Mouse (Mus musculus) NIH3T3 (cell line): ENCODE results near the gene Bcdin3d.
A peak's percentile ranks its signal among the peaks of the same experiment; 100 is the strongest.

ENCODE experiments used
- DNase-seq: peaks from one replicate; pipeline ENCODE4 v3.0.0-alpha.2; 2012; ENCODE audit warnings: low read depth

Bcdin3d gene

DNA sequence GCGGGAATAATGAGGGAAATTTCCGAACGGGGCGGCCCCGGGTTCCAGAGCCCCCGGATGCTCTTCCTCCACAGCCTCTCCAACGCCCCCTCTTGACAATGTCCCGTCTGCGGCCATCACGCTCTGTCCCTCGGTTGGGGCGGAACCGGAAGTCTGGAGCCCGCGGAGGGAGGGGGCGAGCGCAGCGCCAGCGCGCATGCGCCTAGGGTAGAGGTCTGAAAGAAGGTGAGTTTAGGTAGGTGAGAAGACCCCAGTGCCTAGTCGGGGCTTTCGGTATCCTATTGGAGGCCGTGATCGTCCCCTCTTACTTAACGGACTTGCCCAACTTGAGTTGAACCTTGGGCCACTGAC is at the start of gene Bcdin3d:
Bcdin3d (minus strand) TSS at position 155 of the 351 bp plus-strand sequence.
- DNase-seq, result peak; percentile 93

DNA sequence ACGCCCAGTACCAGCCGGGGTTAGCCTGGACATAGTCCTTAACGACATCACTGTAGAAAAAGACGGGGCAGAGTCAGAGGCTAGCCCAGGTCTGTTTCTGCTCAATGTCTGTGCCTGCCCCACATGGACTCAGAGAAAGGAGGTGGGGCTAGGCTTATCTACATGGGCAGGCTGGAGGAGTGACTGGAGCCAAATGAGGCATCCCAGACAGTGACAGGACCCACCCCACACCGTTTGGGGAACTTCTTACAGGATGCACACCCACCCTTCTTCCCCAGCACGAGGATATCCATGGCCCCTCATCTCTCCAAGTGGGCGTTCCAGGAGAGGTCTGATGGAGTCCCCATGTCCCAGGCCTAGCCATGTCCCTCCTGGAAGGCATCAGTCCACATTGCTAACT is 45.8 kb upstream of the Bcdin3d start:
- DNase-seq, result no peak

DNA sequence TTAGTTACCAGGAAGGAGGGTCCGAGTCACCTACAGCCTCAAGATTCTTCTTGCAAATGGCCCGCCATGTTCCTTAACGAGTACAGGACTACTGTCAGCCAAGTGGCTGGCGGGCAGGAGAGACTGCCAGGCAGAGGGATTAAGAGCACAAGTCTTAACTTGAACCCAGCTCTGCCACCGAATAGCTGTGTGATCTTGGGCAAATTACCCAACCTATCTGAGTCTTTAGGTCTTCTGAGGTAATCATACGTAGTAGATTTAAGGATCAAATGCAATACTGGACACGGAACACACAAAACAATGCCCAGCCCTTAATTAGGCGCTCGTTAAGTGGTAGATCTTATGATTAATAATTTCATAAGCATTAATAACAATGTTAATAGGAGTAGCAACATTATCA is 45.1 kb upstream of the Bcdin3d start:
- DNase-seq, result no peak

DNA sequence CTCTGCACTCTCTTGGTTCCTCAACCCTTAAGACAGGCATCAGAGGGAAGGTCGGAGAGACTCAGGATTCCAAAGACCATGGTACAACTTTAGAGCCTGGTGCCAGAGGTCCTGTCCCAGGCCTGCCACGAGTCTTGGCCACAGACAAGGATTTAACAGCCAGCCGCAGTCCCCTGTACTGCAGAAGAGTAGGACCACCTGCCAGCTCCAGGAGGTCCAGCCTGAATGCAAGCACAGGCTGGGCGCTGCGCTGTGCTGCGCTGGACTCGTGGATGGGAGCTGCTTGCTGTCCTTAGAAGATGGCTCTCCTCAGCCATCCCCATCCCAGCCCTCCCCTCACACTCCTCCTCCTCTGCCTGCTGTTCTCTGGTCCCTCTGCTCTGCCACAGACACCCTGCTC is 43.2 kb upstream of the Bcdin3d start:
- no peak for DNase-seq

DNA sequence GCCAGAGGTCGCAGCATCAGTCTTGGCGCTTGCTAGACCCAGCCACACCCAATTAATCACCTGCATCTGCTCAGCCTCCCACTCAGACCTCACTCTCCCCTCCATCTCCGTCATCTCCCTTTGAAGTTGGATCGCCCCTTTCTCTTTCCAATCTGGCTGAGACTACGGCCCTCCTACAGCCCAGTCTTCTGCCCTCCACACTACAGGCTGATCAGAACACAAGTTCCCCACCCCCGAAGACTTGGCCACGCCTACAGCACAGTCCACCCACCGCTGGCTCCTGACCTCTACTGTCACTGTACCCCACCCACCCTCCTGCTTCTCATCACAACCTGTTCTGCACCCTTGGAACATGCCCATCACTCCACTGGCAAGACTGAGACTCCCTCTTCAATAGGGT is 42.2 kb upstream of the Bcdin3d start:
- no peak for DNase-seq

DNA sequence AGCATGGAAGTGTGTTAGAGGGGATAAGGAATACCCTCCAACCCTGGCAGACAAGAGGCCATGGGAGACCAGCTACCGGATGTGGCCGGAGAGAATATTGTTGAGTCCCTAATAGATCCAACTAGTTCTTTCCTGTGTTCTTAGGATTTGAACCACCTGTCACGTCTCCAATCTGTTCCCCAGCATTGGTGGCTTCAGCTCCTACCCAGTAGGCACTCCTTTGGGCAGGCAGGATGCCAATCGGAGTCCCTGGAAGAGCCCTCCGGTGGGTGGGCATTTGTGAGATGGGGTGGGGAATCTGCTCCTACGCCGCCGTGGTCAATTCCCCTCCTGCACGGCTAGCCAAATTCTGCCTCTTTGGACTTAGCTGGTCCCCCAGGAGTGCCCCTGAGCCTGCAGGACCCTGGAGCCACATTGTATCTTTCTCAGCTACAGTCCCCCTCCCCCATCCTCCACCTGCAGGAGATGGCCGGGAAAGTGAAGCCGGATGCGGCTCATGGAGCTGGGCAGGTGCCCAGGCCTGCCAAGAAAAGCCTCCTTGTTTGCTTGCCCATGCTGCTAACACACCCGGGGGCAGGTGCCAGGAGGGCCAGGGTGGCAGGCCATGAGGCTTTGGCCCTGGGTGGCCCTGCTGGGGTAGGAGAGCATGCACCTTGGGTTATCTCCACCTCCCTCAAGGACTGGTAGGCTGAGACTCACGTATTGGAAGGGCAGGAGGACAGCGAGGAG is 37.4 kb upstream of the Bcdin3d start:
- no peak for DNase-seq

DNA sequence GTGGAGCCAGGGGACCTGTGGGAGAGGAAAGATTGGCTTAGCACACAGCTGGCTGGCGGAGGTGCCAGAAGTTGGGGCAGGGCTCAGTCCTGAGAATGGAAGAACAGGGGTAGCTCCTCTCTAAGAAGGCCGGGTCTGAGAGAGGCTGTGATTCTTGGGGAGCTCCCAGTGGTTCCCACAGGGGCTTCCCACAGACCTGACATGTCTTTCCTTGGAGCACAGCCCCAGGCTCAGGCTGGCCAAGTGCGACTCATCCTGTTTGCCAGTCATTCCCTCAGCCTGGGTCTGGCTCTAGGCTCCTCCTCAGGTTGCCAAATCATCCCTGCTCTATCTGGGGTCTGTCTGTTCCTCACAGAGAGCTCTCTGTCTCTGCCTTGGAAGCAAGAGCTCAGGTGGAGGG is 36.1 kb upstream of the Bcdin3d start:
- peak; percentile 87 for DNase-seq

DNA sequence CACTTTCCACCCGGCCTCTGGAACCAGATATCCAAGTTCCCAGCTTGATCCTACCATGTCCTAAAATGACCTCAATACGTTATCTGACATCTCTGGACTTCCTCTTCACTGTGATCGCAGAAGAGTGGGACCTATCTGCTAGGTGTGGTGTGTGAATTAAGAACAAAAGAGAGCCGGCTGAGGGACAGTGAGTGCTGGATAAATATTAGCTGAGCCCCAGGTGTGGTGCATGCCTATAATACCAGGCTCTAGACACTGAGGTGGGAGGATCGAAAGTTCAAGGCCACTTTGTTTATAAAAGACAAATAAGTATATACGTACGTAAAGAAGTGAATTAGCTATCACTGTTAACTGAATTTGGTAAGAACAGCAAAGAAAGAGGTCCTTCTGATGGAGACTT is 35.3 kb upstream of the Bcdin3d start:
- no peak for DNase-seq

DNA sequence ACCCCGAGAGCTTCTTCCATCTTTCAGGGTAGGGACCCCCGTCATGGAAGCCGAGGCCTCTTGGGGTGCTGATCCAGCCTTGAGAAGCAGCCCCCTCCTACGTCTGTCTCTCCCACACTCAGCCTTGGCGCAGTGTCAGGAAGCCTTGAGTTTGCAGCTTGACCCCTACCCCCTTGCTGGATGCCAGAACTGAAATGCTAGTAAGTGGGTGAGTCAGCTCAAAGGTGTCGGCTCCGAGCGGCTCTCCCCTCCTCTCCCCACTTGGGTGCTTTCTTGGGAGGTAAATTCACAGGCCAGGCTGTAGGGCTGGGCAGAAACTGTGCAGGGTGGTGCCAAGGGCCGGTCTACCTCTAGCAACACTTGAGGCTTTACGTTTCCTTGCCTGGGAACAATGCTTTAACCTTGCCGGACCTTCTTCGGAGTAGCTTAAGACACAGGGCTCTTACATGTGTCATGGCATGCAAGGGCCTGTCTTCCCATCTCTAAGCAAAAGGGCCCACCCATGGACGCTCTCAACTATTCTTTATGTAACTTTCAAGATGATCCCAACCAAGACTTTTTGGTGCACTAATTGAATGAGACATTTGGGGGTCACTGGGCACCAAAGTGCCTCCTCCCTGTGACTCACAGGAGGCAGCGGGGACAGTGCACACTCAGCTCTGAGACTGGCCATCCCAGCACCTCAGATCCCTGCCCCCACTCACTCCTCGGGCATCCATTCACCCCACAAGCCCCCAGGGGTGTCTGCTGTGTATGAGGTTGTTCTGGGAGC is 31.0 kb upstream of the Bcdin3d start:
- peak; percentile 92 for DNase-seq

DNA sequence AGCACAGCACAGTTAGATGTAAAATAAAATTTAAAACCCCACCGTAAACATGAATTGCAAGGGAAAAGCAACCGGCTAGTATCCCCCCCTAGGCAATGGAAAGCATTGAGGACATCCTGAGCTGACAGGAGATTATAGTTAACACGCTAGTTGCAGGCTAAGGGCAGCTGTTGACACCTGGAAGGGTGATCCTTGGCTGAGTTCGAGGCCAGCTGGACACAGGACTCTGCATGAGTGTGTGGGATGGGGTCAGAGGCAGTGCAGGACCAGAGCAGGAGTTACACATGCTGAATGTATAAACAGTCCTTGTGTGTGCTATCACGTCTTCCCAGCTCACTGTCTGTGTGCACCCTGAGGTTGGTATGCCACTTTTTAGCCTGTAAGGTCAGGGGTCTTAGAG is 28.7 kb upstream of the Bcdin3d start:
- no peak for DNase-seq

DNA sequence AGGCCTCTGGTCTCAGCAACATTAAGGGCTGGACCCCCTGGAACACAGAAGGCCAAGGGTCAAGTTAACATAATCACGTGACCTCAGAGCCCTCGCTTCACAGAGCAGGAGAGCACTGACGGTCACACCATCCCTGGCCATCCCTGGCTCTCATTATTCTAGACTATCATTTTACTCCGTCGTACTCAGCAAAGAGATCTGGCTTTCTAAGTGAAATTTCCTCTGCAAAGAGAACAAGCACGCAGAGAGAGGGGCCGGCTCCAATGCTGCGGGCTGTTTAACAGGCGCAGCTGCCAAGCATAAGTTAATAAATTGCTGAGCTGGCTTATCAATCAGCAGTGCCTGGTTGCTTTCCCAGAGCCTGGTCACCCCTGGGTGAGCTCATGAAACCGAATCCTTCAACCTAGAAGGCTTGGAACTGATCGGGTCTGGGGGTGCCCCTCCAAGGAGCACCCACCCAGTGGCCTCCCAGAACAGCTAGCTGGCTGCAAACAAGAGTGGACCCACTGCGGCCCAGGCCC is 27.8 kb upstream of the Bcdin3d start:
- no peak for DNase-seq

DNA sequence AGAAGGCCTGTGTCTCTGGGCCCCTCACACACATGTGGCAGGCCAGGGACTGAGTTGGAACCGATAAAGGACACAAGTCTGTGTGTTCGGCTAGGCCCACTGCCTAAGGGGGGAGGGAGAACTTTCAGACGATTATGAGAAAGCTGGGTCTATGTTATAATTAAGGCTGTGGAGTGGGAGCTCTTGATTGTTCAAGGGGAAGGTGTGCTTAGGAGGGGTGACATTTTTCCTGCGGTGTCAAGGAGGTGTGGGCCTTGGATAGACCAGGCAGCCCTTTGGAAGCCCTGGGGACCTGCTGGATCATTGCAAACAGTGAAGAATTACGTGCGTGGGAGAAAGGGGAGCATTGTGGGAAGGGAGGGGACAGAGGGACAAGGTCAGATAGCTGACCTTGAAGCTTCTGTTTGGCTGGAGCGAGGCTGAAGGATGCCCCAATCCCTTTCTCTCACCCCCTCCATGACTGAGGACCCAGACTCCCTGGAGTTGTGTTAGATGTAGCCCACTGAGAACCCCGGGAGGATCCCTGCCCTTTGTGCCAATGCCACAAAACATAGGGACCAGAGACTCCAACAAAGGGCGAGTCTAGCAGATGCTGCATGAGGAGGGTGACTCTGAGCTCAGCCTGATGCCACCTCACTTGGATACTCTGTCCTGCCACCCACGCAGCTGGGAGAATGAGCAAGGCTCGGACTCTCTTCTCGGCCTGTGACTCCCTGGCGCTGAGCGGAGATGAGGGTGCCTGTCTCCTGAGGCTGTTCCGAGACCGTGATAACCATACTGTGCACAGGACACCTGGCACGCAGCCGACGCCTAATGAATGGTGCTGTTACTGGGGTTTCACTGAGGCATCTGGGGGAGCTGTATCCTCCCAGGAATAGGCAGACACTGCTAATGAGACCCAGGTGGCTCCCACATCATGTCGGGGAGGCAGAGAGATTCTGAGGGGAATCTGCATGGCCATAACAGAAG is 27.0 kb upstream of the Bcdin3d start:
- no peak for DNase-seq

DNA sequence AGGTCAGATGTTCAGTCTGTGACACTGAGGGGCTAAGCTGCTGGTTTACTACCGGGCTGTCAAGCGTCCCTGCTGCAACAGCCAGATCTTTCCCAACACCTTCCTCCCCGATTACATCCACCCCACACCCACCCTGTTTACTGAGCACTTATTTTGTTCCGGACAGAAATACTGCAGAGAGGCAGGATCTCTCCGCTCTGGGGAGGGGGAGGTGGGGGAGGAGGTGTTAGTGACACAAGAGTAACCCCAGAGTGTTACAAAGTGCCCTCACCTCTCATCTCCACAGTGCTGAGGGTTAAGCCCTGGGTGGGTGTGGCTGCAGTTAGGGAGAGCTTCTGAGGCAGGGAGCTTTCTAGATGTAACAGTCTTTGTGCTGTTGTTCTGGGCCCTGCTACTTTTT is 25.8 kb upstream of the Bcdin3d start:
- no peak for DNase-seq

DNA sequence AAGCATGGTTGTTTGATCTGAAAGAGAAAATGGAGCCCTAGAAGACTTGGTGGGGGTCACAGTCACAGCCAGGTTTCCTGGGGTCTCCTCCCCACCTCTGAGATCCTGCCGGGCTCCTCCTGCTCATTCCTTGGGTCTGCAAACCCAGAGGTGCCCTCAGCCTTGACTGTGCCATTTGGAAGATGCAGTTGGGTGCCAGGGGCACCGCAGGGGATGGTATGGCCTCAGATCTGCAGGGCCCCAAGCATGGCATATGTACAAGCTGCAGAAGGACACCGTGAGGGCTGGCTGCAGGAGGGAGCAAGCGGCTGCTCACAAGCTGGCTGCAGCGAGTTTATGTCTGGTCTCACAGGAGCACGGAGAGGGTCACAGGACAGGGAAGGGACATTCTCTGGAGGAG is 25.2 kb upstream of the Bcdin3d start:
- DNase-seq, result no peak

DNA sequence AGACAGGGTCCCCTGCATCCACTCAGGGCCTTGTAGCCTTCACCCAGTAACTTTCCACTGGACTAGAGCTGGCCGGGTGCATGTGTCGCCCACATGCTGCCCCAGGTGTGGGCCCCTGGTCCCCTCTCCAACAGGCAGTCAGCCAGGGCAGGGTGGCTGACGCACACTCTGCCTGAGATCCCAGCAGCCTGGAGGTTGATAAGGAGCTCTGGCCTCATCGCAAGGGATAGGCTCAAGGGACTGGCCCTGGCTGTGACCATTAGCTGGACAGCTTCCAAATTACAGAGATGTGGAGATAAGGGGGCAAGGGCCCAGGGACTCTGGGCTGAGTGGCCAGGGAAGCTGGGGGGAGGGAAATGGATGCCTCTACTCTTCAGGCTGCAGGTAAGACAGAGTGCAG is 24.3 kb upstream of the Bcdin3d start:
- DNase-seq, result peak; percentile 49

DNA sequence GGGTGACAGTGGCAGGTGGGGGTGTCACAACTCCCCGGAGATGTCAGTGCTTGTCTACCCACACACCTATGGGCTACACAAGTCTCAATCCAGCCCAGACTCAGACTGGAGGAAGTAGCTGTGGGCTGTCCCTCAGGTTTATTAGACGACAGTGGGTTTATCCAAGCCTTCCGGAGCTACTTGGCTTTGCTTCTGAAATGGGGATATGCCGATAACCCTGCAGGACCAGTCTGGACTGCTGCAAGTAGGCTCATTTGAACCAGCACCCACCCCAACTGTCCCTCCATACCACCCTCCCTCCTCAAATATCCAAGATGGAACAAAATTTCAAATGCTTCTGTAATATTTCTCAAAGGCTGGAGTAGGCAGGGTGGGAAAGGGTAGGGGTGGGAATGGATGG is 23.8 kb upstream of the Bcdin3d start:
- no peak for DNase-seq

DNA sequence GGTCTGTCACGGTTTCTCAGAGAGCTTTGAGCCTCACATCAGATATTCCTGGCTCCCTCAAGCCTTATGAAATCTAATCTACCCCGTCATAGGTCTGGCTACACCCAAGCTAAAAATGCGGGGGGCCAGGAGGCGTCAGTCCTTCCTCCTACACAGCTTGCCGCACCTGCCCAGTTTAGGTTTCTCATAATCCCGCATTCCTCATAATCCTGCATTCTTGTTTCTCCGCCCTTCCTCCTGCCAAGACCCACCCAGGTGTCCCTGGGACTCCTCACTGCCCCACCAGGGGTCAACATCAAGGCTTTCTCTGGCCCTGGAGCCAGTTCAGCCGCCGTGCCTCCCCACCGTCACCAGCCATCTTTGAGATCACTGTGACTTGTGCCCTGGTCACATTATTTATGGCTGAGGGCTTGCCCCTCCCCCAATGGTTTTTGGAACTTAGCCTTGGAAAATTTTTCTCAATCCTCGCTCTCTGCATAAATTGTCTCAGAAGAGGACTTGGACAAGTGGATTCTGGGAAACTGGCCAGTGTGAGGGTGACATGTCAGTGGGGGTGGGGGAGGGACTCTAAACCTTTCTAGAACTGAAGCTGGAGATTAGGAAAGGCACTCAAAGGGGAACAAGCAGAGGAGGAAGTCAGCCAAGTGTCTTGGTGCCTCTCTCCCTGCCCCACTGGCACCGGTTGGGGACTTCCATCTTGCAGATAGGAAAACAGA is 23.2 kb upstream of the Bcdin3d start:
- peak; percentile 75 for DNase-seq

DNA sequence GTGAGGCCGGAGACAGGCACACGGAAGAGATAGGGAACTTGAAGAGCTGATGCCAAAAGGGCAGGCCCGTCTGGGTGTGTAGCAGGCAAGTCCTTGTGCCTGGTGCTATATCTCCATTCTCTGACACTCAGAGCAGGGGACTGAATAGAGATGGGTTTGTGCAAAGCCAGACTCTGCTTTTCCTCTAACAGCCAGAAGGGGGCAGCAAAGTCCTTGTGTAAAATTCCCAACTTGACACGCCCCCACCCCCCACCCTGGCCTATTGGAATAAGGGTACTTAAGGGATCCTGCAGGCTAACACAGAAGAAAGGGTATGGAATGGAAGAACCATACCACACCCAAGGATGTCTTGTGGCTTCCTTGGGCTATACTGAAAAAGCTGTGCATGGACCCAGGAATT is 22.5 kb upstream of the Bcdin3d start:
- DNase-seq, result peak; percentile 95

DNA sequence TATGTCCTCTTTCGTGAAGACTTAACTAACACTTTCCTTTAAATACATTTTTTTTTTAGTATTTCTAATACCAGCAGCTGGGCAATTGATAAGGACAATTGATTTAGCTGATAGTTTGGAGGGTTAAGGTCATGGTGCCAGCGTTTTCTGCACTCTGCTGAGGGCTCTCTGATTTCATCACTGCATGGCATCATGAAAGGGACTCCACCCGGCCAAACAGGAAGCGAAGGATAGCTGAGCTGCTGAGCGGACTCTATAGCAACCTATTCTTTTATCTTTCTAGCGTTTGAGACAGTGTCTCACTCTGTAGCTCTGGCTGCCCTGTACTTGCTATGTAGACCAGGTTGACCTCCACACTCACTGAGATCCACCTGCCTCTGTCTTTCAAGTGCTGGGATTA is 10.2 kb upstream of the Bcdin3d start:
- no peak for DNase-seq

DNA sequence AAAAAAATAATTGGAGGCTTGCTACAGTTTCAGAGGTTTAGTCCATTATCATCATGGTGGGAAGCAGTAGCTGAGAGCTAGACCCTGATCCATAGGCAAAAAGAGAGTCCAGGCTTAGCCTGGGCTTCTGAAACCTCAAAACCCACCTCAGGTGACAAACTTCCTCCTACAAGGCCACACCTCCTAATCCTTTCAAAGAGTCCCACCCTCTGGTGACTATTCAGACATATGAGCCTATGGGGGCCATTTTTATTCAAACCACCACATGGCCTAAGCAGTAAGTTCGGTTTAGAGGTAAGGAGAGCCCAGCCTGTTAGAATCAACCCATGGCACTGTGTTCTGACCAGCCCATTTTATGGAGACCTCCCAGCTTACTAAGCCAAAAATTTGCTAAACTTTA is 1.3 kb upstream of the Bcdin3d start:
- DNase-seq, result no peak

DNA sequence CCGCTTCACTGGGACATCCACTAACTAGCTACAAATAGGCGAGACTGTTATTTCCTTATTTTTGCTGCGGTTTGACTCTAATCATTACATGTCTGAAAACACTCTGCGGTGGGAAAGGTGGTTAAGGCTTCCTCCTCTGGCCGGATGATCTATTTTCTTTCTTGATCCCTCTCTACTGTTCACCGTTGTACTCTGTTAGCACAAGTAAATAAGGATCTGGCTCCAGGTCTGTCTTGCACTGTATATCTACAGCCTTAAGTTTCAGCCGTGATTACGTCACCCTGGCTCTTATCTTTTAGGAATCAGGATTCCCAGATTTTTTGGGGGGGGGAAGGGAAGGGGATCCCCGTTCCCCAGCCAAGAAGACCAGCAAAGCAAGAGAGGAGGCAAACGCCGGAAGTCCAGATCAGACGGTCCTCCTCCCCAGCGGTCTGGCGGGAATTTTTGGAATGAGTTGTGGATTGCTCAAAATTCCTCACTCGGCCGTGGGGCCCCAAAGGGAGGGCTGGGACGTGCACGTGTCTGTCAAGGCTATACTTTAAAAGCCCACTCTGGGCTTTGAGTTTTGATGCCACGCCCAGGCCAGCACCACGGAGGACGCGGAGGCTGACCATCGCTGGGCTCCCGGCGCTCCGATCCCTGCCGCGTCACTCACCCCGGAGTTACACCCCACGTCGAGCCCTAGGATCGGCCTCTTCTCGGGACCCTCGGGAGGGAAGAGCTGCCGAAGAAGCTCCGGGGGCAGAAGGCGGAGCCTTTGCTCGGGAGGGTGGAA is 542 bp downstream of the Bcdin3d start:
- DNase-seq, result peak; percentile 90
